Mouse (Mus musculus) stomach, postnatal 0 days (tissue): ENCODE measurements around the gene Rnf167.

Experiments
- CTCF ChIP-seq: IDR thresholded peaks from 2 replicates; pipeline ENCODE4 v1.5.1; 2016; ENCODE audit warnings: antibody characterized with exemption, low read depth, mild to moderate bottlenecking, moderate library complexity
- EP300 ChIP-seq: optimal IDR thresholded peaks from 2 replicates; pipeline ENCODE3; 2016; ENCODE audit warnings: antibody characterized with exemption

- TF ChIP-seq CTCF (no peak), EP300 (no peak)
Observed at GRCm38 (mm10) chr11:70689578-70689977, 42.5 kb downstream of the Rnf167 start.
